ENCODE assay signal across 19 mouse cellular contexts in genomic region chr12:52224954-52225353, GRCm38 (mm10).
DNase-seq lines count a peak whose midpoint lies in the region; ATAC-seq and TF ChIP-seq lines count a peak whose summit lies in the region.
"Had no signal": no experiment of that assay in that cellular context is flagged by ENCODE, and none has a peak within 500 bp of the region (broad histone marks: within the 10 kb centered on the region; RNA-seq: fewer than 3 reads in every experiment).

No protein-coding gene starts in this region.

- 93% methylated on average over 4 of the region's 4 CpGs for WGBS in forebrain, embryonic 13.5 days

- H3K4me2 ChIP-seq in forebrain, embryonic 13.5 days: no peak overlapping the region

- no peak overlapping the region for H3K4me3 ChIP-seq in MEL (ENCODE audit: control insufficient read depth in 1 of 2, insufficient read depth in 1 of 2, low read depth in 2 of 2, low read length in 2 of 2)
- no peak overlapping the region for H3K4me3 ChIP-seq in forebrain, embryonic 13.5 days

- TF ChIP-seq RAD21 in MEL (IDR thresholded peaks at IDR 0.05; ENCODE audit: low read depth, low read length): no peak

- H3K27ac ChIP-seq in MEL (ENCODE audit: control insufficient read depth, low read depth, low read length): no peak overlapping the region
- H3K27ac ChIP-seq in forebrain, embryonic 13.5 days: no peak overlapping the region

- no peak for TF ChIP-seq POLR2A in MEL (IDR thresholded peaks at IDR 0.05; ENCODE audit: control insufficient read depth in 1 of 2, insufficient read depth in 1 of 2, low read depth in 1 of 2, low read length in 2 of 2, poor library complexity in 1 of 2)

- H3K4me1 ChIP-seq in MEL (ENCODE audit: control insufficient read depth in 1 of 2, insufficient read depth in 2 of 2, low read length in 2 of 2): peaks cover 3 to 5% of the 10 kb centered on the region in 2 experiments; a peak in 2 of 4 replicates
- no peaks in the 10 kb centered on the region for H3K4me1 ChIP-seq in forebrain, embryonic 13.5 days

- no peak overlapping the region for H3K9ac ChIP-seq in MEL (ENCODE audit: control insufficient read depth, low read depth, low read length, poor library complexity, severe bottlenecking)
- H3K9ac ChIP-seq in forebrain, embryonic 13.5 days: no peak overlapping the region

- TF ChIP-seq EP300 in MEL (IDR thresholded peaks at IDR 0.05; ENCODE audit: low read depth in 1 of 2, low read length in 2 of 2): peak; percentile 54 to 56; a peak in 3 of 4 replicates

- no peaks in the 10 kb centered on the region for H3K9me3 ChIP-seq in MEL (replicated peaks; ENCODE audit: insufficient read depth, low read length)
- H3K9me3 ChIP-seq in forebrain, embryonic 13.5 days (replicated peaks): no peaks in the 10 kb centered on the region
- H3K9me3 ChIP-seq: G1E had no signal

- H3K27me3 ChIP-seq in MEL (ENCODE audit: control insufficient read depth in 1 of 2, insufficient read depth in 2 of 2, low read length in 2 of 2): no peaks in the 10 kb centered on the region
- H3K27me3 ChIP-seq in forebrain, embryonic 13.5 days: no peaks in the 10 kb centered on the region
- H3K27me3 ChIP-seq: CH12.LX, Patski had no signal

- peaks cover 0 to 7% of the 10 kb centered on the region in 2 experiments; a peak in 2 of 4 replicates for H3K36me3 ChIP-seq in MEL (ENCODE audit: control insufficient read depth in 1 of 2, insufficient read depth in 2 of 2, low read length in 2 of 2)
- H3K36me3 ChIP-seq in forebrain, embryonic 13.5 days (ENCODE audit: poor library complexity, severe bottlenecking): no peaks in the 10 kb centered on the region
- H3K36me3 ChIP-seq: G1E had no signal

- ATAC-seq in forebrain, embryonic 13.5 days: no peak
- ATAC-seq: activated CD4-positive, CD25-positive, alpha-beta regulatory T cell, adult 4 months; CD4-positive, CD25-positive, alpha-beta regulatory T cell, adult 4 months; Patski had no signal

- DNase-seq in MEL (ENCODE audit: low read depth, low spot score): peak; percentile 62
- DNase-seq: adrenal gland, adult 2 months; adrenal gland, adult 8-10 months; adrenal gland, postnatal 10 days; adrenal gland, postnatal 14 days; adrenal gland, postnatal 25 days; adrenal gland, postnatal 36 days; B cell, adult 2 months; cerebellum, adult 11 months; cerebellum, adult 11-12 months; cerebellum, adult 18-20 months; cerebellum, adult 2 months; cerebellum, adult 8-10 months had no signal

- H3K79me2 ChIP-seq in MEL (ENCODE audit: control insufficient read depth, insufficient read depth, low read length, poor library complexity): no peaks in the 10 kb centered on the region

- no peak for TF ChIP-seq CTCF in MEL (IDR thresholded peaks at IDR 0.05 in 2 of 3, conservative IDR thresholded peaks at IDR 0.05 in 1 of 3; ENCODE audit: control insufficient read depth in 1 of 3, insufficient read depth in 1 of 3, low read depth in 2 of 3, low read length in 3 of 3, poor library complexity in 1 of 3, severe bottlenecking in 1 of 3)

TF ChIP-seq in MEL, 35 proteins besides CTCF, POLR2A, EP300 and RAD21:
- TF ChIP-seq NELFE (IDR thresholded peaks at IDR 0.05; ENCODE audit: low read depth, low read length) (no peak), ZNF384 (IDR thresholded peaks at IDR 0.05; ENCODE audit: low read depth, low read length) (no peak), RCOR1 (IDR thresholded peaks at IDR 0.05; ENCODE audit: low read depth, low read length) (0 out of 2 replicates have a peak, but pooled peaks have one; percentile 16), ZC3H11A (IDR thresholded peaks at IDR 0.05; ENCODE audit: low read depth, low read length) (no peak), MEF2A (IDR thresholded peaks at IDR 0.05; ENCODE audit: extremely low read depth, insufficient replicate concordance, low read depth, low read length, poor library complexity, severe bottlenecking) (no peak), MAZ (IDR thresholded peaks at IDR 0.05; ENCODE audit: low read depth, low read length) (no peak), TBP (IDR thresholded peaks at IDR 0.05; ENCODE audit: low read depth, low read length) (no peak), NRF1 (IDR thresholded peaks at IDR 0.05; ENCODE audit: insufficient read depth, low read depth, low read length, poor library complexity, severe bottlenecking) (no peak), POLR2AphosphoS2 (IDR thresholded peaks at IDR 0.05; ENCODE audit: low read length) (no peak), CHD2 (IDR thresholded peaks at IDR 0.05; ENCODE audit: low read length) (no peak), GABPA (IDR thresholded peaks at IDR 0.05; ENCODE audit: low read depth, low read length) (no peak), USF2 (IDR thresholded peaks at IDR 0.05; ENCODE audit: borderline replicate concordance in 1 of 2, insufficient read depth in 1 of 2, low read depth in 1 of 2, low read length in 2 of 2) (no peak), MYB (IDR thresholded peaks at IDR 0.05; ENCODE audit: low read depth, low read length) (no peak), ZMIZ1 (IDR thresholded peaks at IDR 0.05; ENCODE audit: low read depth, low read length) (no peak), KAT2A (conservative IDR thresholded peaks at IDR 0.05; ENCODE audit: low read depth, low read length) (no peak), JUND (IDR thresholded peaks at IDR 0.05; ENCODE audit: low read depth, low read length) (no peak), USF1 (IDR thresholded peaks at IDR 0.05; ENCODE audit: low read depth, low read length) (no peak), TCF12 (IDR thresholded peaks at IDR 0.05; ENCODE audit: low read depth, low read length) (0 out of 2 replicates have a peak, but pooled peaks have one; percentile 10), UBTF (IDR thresholded peaks at IDR 0.05; ENCODE audit: borderline replicate concordance, insufficient read depth, low read depth, low read length) (no peak), CHD1 (IDR thresholded peaks at IDR 0.05; ENCODE audit: low read depth, low read length) (no peak), TAL1 (IDR thresholded peaks at IDR 0.05; ENCODE audit: low read length) (no peak), ELF1 (IDR thresholded peaks at IDR 0.05; ENCODE audit: low read depth, low read length) (no peak), MAX (IDR thresholded peaks at IDR 0.05; ENCODE audit: low read length) (no peak), POLR2AphosphoS5 (IDR thresholded peaks at IDR 0.05; ENCODE audit: borderline replicate concordance, low read depth, low read length) (no peak), GATA1 (IDR thresholded peaks at IDR 0.05; ENCODE audit: low read depth, low read length) (peak; percentile 34; the same call in 1 of the 2 replicates)
